Mouse (Mus musculus) CH12.LX (cell line): ENCODE data around the gene Kctd14. TPM values are rescaled to one million over a fixed set of nuclear protein-coding genes. Genes with fewer than 3 reads are reported as not detected.

Source experiments
- DNase-seq: peaks from one replicate; pipeline ENCODE4 v3.0.0-alpha.2; 2013; ENCODE audit errors: extremely low read depth
- H3K27ac ChIP-seq: 2 replicates; pipeline ENCODE4 v1.5.1; 2012; ENCODE audit warnings: low read depth, mild to moderate bottlenecking, control low read depth, moderate library complexity; ENCODE audit not compliant: insufficient read depth
- H3K27me3 ChIP-seq: replicated peaks from 2 replicates; pipeline ENCODE3; 2012; ENCODE audit warnings: inconsistent platforms
- H3K36me3 ChIP-seq, 2 experiments: replicated peaks in 1 of 2; 2 replicates each; pipeline versions ENCODE3 to v1.6.1; 2012; ENCODE audit warnings: inconsistent platforms in 1 of 2, low read length in 1 of 2, mild to moderate bottlenecking in 1 of 2, mixed read lengths in 1 of 2, moderate library complexity in 1 of 2; ENCODE audit not compliant: control insufficient read depth in 1 of 2, insufficient read depth in 1 of 2
- H3K4me1 ChIP-seq, 2 experiments: 2 replicates each; pipeline ENCODE4 v1.6.1; 2012; ENCODE audit warnings: inconsistent platforms in 1 of 2, moderate library complexity in 1 of 2; ENCODE audit not compliant: insufficient read depth in 2 of 2, control insufficient read depth in 1 of 2
- H3K4me2 ChIP-seq: 2 replicates; pipeline ENCODE4 v1.6.1; 2012; ENCODE audit warnings: low read depth, mild to moderate bottlenecking, control low read depth; ENCODE audit not compliant: poor library complexity, insufficient read depth, severe bottlenecking
- H3K4me3 ChIP-seq, 3 experiments: fragments of 150-350 bp in 1 of 3; sonication (generic) in 1 of 3; replicated peaks in 1 of 3; 2 replicates each; pipeline versions ENCODE3 to v1.5.1; 2011 to 2012; ENCODE audit warnings: low read depth in 2 of 3, low read length in 2 of 3, mild to moderate bottlenecking in 2 of 3, moderate library complexity in 2 of 3, control low read depth in 1 of 3, improper control_type of control experiment in 1 of 3, inconsistent platforms in 1 of 3, mixed read lengths in 1 of 3; ENCODE audit not compliant: poor library complexity in 1 of 3
- H3K79me2 ChIP-seq: replicated peaks from 2 replicates; pipeline ENCODE4 v1.6.1; 2012; ENCODE audit warnings: mild to moderate bottlenecking, moderate library complexity; ENCODE audit not compliant: control insufficient read depth, poor library complexity, insufficient read depth, severe bottlenecking; ENCODE audit errors: extremely low read depth
- H3K9ac ChIP-seq: 2 replicates; pipeline ENCODE4 v1.6.1; 2012; ENCODE audit warnings: low read depth, mild to moderate bottlenecking, control low read depth, moderate library complexity; ENCODE audit not compliant: insufficient read depth
- H3K9me3 ChIP-seq: replicated peaks from 2 replicates; pipeline ENCODE3; 2012; ENCODE audit warnings: low read length, inconsistent platforms, mixed read lengths
- BHLHE40 ChIP-seq: IDR thresholded peaks from 2 replicates; pipeline ENCODE4 v1.6.1; 2011; ENCODE audit warnings: mild to moderate bottlenecking, low read depth, low read length, improper control_type of control experiment
- CHD2 ChIP-seq: IDR thresholded peaks from 2 replicates; pipeline ENCODE4 v1.6.1; 2011; ENCODE audit warnings: low read length, improper control_type of control experiment
- CTCF ChIP-seq, 2 experiments: IDR thresholded peaks in 1 of 2; conservative IDR thresholded peaks in 1 of 2; 2 replicates each; pipeline ENCODE4 v1.5.1; 2011 to 2012; ENCODE audit warnings: low read depth in 2 of 2, low read length in 2 of 2, improper control_type of control experiment in 1 of 2, inconsistent platforms in 1 of 2, mild to moderate bottlenecking in 1 of 2, moderate library complexity in 1 of 2
- E2F4 ChIP-seq: IDR thresholded peaks from 2 replicates; pipeline ENCODE4 v1.6.1; 2011; ENCODE audit warnings: low read depth, low read length, improper control_type of control experiment; ENCODE audit not compliant: insufficient replicate concordance
- ELF1 ChIP-seq: IDR thresholded peaks from 2 replicates; pipeline ENCODE4 v1.6.1; 2014; ENCODE audit warnings: low read depth, mild to moderate bottlenecking, inconsistent platforms, low read length, improper control_type of control experiment
- ETS1 ChIP-seq: conservative IDR thresholded peaks from 2 replicates; pipeline ENCODE4 v1.6.1; 2012; ENCODE audit warnings: low read depth, mild to moderate bottlenecking, inconsistent platforms, low read length, improper control_type of control experiment, moderate library complexity
- GABPA ChIP-seq: IDR thresholded peaks from 2 replicates; pipeline ENCODE4 v1.6.1; 2012; ENCODE audit warnings: low read depth, low read length, improper control_type of control experiment, inconsistent platforms; ENCODE audit not compliant: insufficient replicate concordance
- HCFC1 ChIP-seq: IDR thresholded peaks from 2 replicates; pipeline ENCODE4 v1.6.1; 2012; ENCODE audit warnings: low read depth, mild to moderate bottlenecking, inconsistent platforms, low read length, improper control_type of control experiment
- IRF4 ChIP-seq: IDR thresholded peaks from 2 replicates; pipeline ENCODE4 v1.6.1; 2014; ENCODE audit warnings: low read depth, mild to moderate bottlenecking, inconsistent platforms, low read length, improper control_type of control experiment
- JUN ChIP-seq: IDR thresholded peaks from 2 replicates; pipeline ENCODE4 v1.6.1; 2011; ENCODE audit warnings: low read depth, mild to moderate bottlenecking, low read length, improper control_type of control experiment, moderate library complexity; ENCODE audit not compliant: insufficient read depth
- MAFK ChIP-seq: IDR thresholded peaks from 2 replicates; pipeline ENCODE4 v1.6.1; 2011; ENCODE audit warnings: low read length, improper control_type of control experiment; ENCODE audit not compliant: insufficient replicate concordance
- MEF2A ChIP-seq: IDR thresholded peaks from 2 replicates; pipeline ENCODE4 v1.6.1; 2014; ENCODE audit warnings: low read depth, mild to moderate bottlenecking, inconsistent platforms, low read length, improper control_type of control experiment, borderline replicate concordance
- MXI1 ChIP-seq: IDR thresholded peaks from 2 replicates; pipeline ENCODE4 v1.6.1; 2011; ENCODE audit warnings: mild to moderate bottlenecking, low read depth, low read length, improper control_type of control experiment
- MYC ChIP-seq: IDR thresholded peaks from 2 replicates; pipeline ENCODE4 v1.6.1; 2011; ENCODE audit warnings: low read depth, mild to moderate bottlenecking, improper control_type of control experiment, low read length
- NELFE ChIP-seq: IDR thresholded peaks from 2 replicates; pipeline ENCODE4 v1.6.1; 2011; ENCODE audit warnings: low read depth, low read length, improper control_type of control experiment
- NRF1 ChIP-seq: IDR thresholded peaks from 2 replicates; pipeline ENCODE4 v1.6.1; 2014; ENCODE audit warnings: low read depth, mild to moderate bottlenecking, inconsistent platforms, low read length, improper control_type of control experiment, moderate library complexity
- PAX5 ChIP-seq: IDR thresholded peaks from 2 replicates; pipeline ENCODE4 v1.6.1; 2012; ENCODE audit warnings: low read length, inconsistent platforms, mixed read lengths
- POLR2A ChIP-seq: IDR thresholded peaks from 2 replicates; pipeline ENCODE4 v1.6.1; 2011; ENCODE audit warnings: low read depth, mild to moderate bottlenecking, improper control_type of control experiment, low read length
- RAD21 ChIP-seq: IDR thresholded peaks from 2 replicates; pipeline ENCODE4 v1.6.1; 2011; ENCODE audit warnings: low read depth, mild to moderate bottlenecking, low read length, improper control_type of control experiment, moderate library complexity
- RCOR1 ChIP-seq: conservative IDR thresholded peaks from 2 replicates; pipeline ENCODE4 v1.6.1; 2012; ENCODE audit warnings: low read depth, mild to moderate bottlenecking, inconsistent platforms, low read length, improper control_type of control experiment
- SMC3 ChIP-seq: IDR thresholded peaks from 2 replicates; pipeline ENCODE4 v1.6.1; 2011; ENCODE audit warnings: low read depth, low read length, improper control_type of control experiment
- USF1 ChIP-seq: IDR thresholded peaks from 2 replicates; pipeline ENCODE4 v1.6.1; 2014; ENCODE audit warnings: low read depth, mild to moderate bottlenecking, inconsistent platforms, low read length, improper control_type of control experiment
- USF2 ChIP-seq: conservative IDR thresholded peaks from 2 replicates; pipeline ENCODE4 v1.6.1; 2011; ENCODE audit warnings: low read depth, low read length, improper control_type of control experiment
- ZC3H11A ChIP-seq: IDR thresholded peaks from 2 replicates; pipeline ENCODE4 v1.6.1; 2012; ENCODE audit warnings: low read depth, mild to moderate bottlenecking, inconsistent platforms, low read length, improper control_type of control experiment
- ZKSCAN1 ChIP-seq: IDR thresholded peaks from 2 replicates; pipeline ENCODE4 v1.6.1; 2012; ENCODE audit warnings: low read depth, inconsistent platforms, low read length, improper control_type of control experiment, borderline replicate concordance
- dilution Hi-C: fragments of 300-500 bp; cut with MboI; formaldehyde crosslinking; loops from 2 replicates; pipeline ENCODE4 v1.14.3; 2020; ENCODE audit warnings: low sequenced_read_pairs; ENCODE audit not compliant: extremely low pct_unique_long_range_greater_than_20kb, extremely low pct_ligation_motif_present
- in situ Hi-C: fragments of 300-500 bp; cut with MboI; formaldehyde crosslinking; loops from 3 replicates; pipeline ENCODE4 v1.14.3; 2019; ENCODE audit warnings: low sequenced_read_pairs, low pct_ligation_motif_present, low pct_unique_long_range_greater_than_20kb, mixed read lengths
- polyA plus RNA-seq: library from polyadenylated mRNA; unstranded; fragments of >175 nt; gene quantifications from 2 replicates; pipeline ENCODE4 v1.2.1, GENCODE M21; 2012; ENCODE audit warnings: low read depth; ENCODE audit not compliant: insufficient read length
- total RNA-seq, 2 experiments: library from RNA; depleted of rRNA; stranded (reverse); fragments of 300-350 nt in 1 of 2; fragments of >200 nt in 1 of 2; gene quantifications; 2 replicates each; pipeline ENCODE4 v1.2.3; 2012 to 2014

Kctd14 gene
- total and polyA plus RNA-seq, 3 experiments, result 0.17 to 0.38 TPM; not detected in 1

DNA sequence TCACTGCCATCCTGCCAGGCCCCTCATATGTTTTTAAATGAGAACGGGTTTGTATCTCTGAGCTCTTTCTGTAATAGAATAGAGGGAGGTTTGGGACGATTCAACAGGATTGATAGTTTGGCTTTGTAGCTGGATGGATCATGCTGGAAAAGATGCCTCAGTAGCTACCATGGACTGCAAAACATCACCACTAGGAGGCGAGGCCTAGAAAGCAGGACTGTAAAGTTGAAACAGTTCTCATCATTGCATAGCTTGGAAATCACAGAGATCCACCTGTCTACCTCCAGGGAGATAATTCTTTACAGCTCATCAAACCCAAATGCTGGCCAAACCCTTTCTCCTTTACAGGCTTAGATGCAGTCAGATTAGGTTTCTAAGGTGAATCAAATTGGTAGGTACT is 39.5 kb upstream of the Kctd14 start:
- Histone ChIP-seq H3K27me3 (no peaks in the 10 kb centered on the region), H3K4me1 (no peaks in the 10 kb centered on the region), H3K4me3 (no peak overlapping the region), H3K79me2 (peaks cover 3% of the 10 kb centered on the region; the same call in 1 of the 2 replicates), H3K9me3 (no peaks in the 10 kb centered on the region), H3K36me3 (peaks cover 28 to 65% of the 10 kb centered on the region in 2 experiments), H3K27ac (no peak overlapping the region), H3K4me2 (no peak overlapping the region), H3K9ac (no peak overlapping the region)
- in situ Hi-C loops, result no loop called here
- DNase-seq, result no peak
- TF ChIP-seq CTCF (conservative IDR thresholded peaks at IDR 0.05 in 1 of 2, IDR thresholded peaks at IDR 0.05 in 1 of 2; ENCODE audit: low read depth in 2 of 2, low read length in 2 of 2) (peak; percentile 25 to 47; a peak in 3 of 4 replicates), NELFE (no peak), NRF1 (no peak)
- dilution Hi-C loops, result no loop called here

DNA sequence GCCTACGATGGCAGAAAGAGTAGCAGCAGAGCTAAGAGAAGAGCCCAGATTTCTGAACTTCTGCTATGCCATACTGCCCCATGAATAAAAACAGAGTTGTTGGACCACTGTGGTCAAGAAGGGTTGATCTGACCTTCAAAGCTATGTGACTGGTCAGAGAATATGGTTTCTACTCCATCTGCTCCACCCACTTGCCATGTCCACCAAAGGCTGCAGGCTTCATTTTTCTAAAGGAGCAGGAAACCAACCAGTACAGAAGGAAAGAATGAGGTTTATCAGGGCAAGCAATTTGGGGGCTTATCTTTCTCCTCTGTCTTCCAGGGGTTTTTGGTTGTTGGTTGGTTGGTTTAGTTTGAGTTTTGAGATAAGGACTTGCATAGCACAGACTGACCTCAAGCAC is 37.1 kb upstream of the Kctd14 start:
- in situ Hi-C loops, result no loop called here
- Histone ChIP-seq H3K9me3 (no peaks in the 10 kb centered on the region), H3K4me3 (no peak overlapping the region)
- dilution Hi-C loops, result no loop called here
- TF ChIP-seq GABPA (no peak), ELF1 (no peak), IRF4 (no peak), USF2 (no peak), MEF2A (no peak), MXI1 (no peak), MAFK (no peak), POLR2A (no peak), SMC3 (no peak)
- TF ChIP-seq, all 38 proteins: peak for 0
- H3K27ac ChIP-seq, result no peak overlapping the region
- peaks cover 15 to 43% of the 10 kb centered on the region in 2 experiments for H3K36me3 ChIP-seq
- no peaks in the 10 kb centered on the region for H3K4me1 ChIP-seq
- no peak overlapping the region for H3K4me2 ChIP-seq
- H3K9ac ChIP-seq, result no peak overlapping the region
- H3K79me2 ChIP-seq, result no peaks in the 10 kb centered on the region
- DNase-seq, result no peak
- H3K27me3 ChIP-seq, result no peaks in the 10 kb centered on the region

DNA sequence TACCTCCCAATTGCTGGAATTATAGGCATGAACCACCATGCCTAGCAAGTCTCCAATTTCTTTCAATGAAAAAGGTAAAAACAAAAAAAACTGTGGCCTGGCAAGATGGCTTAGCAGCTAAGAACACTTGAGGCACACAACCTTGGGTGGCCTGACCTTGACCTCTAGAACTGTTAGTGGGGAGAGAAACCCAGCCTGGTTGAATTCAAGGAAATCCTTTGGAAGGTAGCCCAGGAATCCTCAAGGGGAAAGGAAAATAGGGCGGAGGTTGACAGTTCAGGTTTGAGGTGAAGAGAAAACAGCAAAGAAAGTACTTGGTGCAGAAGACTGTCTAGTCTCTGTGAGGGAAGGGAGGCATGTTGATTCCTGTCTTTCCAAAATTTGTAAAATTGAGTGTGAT is 36.7 kb upstream of the Kctd14 start:
- H3K27ac ChIP-seq, result no peak overlapping the region
- no peak for DNase-seq
- TF ChIP-seq RCOR1 (no peak), ZKSCAN1 (no peak), BHLHE40 (no peak), PAX5 (no peak), SMC3 (no peak), MAFK (no peak), HCFC1 (no peak), ETS1 (no peak), JUN (no peak), CHD2 (no peak), ZC3H11A (no peak), IRF4 (no peak), MYC (no peak), RAD21 (no peak), USF1 (no peak), E2F4 (no peak)
- no peaks in the 10 kb centered on the region for H3K4me1 ChIP-seq
- no peaks in the 10 kb centered on the region for H3K79me2 ChIP-seq
- H3K9me3 ChIP-seq, result no peaks in the 10 kb centered on the region
- H3K4me2 ChIP-seq, result no peak overlapping the region
- dilution Hi-C loops, result no loop called here
- no peaks in the 10 kb centered on the region for H3K27me3 ChIP-seq
- in situ Hi-C loops, result no loop called here
- peaks cover 11 to 39% of the 10 kb centered on the region in 2 experiments for H3K36me3 ChIP-seq
- H3K4me3 ChIP-seq, result no peak overlapping the region
- no peak overlapping the region for H3K9ac ChIP-seq
